ENCODE assay signal across 1 mouse cellular context in genomic region chr10:128889846-128890245, GRCm38 (mm10).
TF ChIP-seq lines count a peak whose summit lies in the region.

No protein-coding gene starts in this region.

TF ChIP-seq in MEL, 35 proteins besides CTCF, POLR2A, EP300 and RAD21:
- TF ChIP-seq MYC (IDR thresholded peaks at IDR 0.05; ENCODE audit: low read depth, low read length) (no peak), CHD1 (IDR thresholded peaks at IDR 0.05; ENCODE audit: low read depth, low read length) (no peak), JUND (IDR thresholded peaks at IDR 0.05; ENCODE audit: low read depth, low read length) (peak; percentile 65; the same call in 1 of the 2 replicates)
